In genomic region chr11:116129993-116130487, GRCm38 (mm10) we compare ENCODE assay signal across 8 mouse cellular contexts. TPM values are rescaled to one million over a fixed set of nuclear protein-coding genes. Genes with fewer than 3 reads are reported as not detected.
DNase-seq lines count a peak whose midpoint lies in the region; ATAC-seq and TF ChIP-seq lines count a peak whose summit lies in the region.

No protein-coding gene starts in this region.

- no peak for DNase-seq in heart, adult 2 months
- no peak for DNase-seq in heart, postnatal 10 days
- no peak for DNase-seq in CH12.LX (ENCODE audit: extremely low read depth)
- DNase-seq in liver, embryonic 14.5 days (ENCODE audit: low read depth in 3 of 3, low spot score in 3 of 3) = no peak
- DNase-seq in left cerebral cortex, adult 8-10 months (ENCODE audit: low spot score in 2 of 2) = no peak
- DNase-seq in left cerebral cortex, adult 9 months (ENCODE audit: low spot score in 2 of 2) = no peak

- no peaks in the 10 kb centered on the region for H3K36me3 ChIP-seq in heart, adult 2 months (ENCODE audit: control insufficient read depth, insufficient read depth, low read length)
- peaks cover 42 to 71% of the 10 kb centered on the region in 2 experiments for H3K36me3 ChIP-seq in CH12.LX (replicated peaks in 1 of 2; ENCODE audit: control insufficient read depth in 1 of 2, insufficient read depth in 1 of 2, low read length in 1 of 2)
- peaks cover 10% of the 10 kb centered on the region for H3K36me3 ChIP-seq in forebrain, embryonic 15.5 days
- peaks cover 4% of the 10 kb centered on the region for H3K36me3 ChIP-seq in liver, embryonic 14.5 days (replicated peaks; ENCODE audit: control insufficient read depth, insufficient read depth, low read depth)
- peaks cover 18% of the 10 kb centered on the region for H3K36me3 ChIP-seq in stomach, embryonic 16.5 days (ENCODE audit: control insufficient read depth, insufficient read depth, low read length)

- H3K4me1 ChIP-seq in heart, adult 2 months (ENCODE audit: control insufficient read depth, insufficient read depth, low read length) = peaks cover 14% of the 10 kb centered on the region
- H3K4me1 ChIP-seq in CH12.LX (ENCODE audit: control insufficient read depth in 1 of 2, insufficient read depth in 2 of 2) = peaks cover 6 to 16% of the 10 kb centered on the region in 2 experiments
- peaks cover 18% of the 10 kb centered on the region for H3K4me1 ChIP-seq in forebrain, embryonic 15.5 days
- H3K4me1 ChIP-seq in liver, embryonic 14.5 days (replicated peaks; ENCODE audit: control insufficient read depth in 2 of 2, insufficient read depth in 2 of 2, low read length in 1 of 2) = peaks cover 3 to 12% of the 10 kb centered on the region in 2 experiments; a peak in 3 of 4 replicates
- peaks cover 40% of the 10 kb centered on the region for H3K4me1 ChIP-seq in stomach, embryonic 16.5 days (ENCODE audit: control insufficient read depth, insufficient read depth, low read length)

- no peak for TF ChIP-seq POLR2A in heart, adult 2 months (IDR thresholded peaks at IDR 0.05; ENCODE audit: insufficient read depth, low read depth, low read length)
- no peak for TF ChIP-seq POLR2A in CH12.LX (IDR thresholded peaks at IDR 0.05; ENCODE audit: low read depth, low read length)

- in situ Hi-C loops in CH12.LX (cut with MboI; ENCODE audit: low pct_ligation_motif_present, low pct_unique_long_range_greater_than_20kb, low sequenced_read_pairs) = loop anchor here (5.0 kb wide), 1 partner anchor 43 kb away; the partner anchor contains the start of gene Wbp2

- TF ChIP-seq RAD21 in CH12.LX (IDR thresholded peaks at IDR 0.05; ENCODE audit: low read depth, low read length) = no peak

- peak; percentile 21 for ATAC-seq in forebrain, embryonic 15.5 days (replicated peaks)
- ATAC-seq in liver, embryonic 14.5 days (ENCODE audit: insufficient read depth) = 0 out of 2 replicates have a peak, but pooled peaks have one; percentile 1
- peak; percentile 1; the same call in 1 of the 2 replicates for ATAC-seq in stomach, embryonic 16.5 days (ENCODE audit: insufficient read depth, low FRiP score)

- dilution Hi-C loops in CH12.LX (cut with MboI; ENCODE audit: extremely low pct_ligation_motif_present, extremely low pct_unique_long_range_greater_than_20kb, low sequenced_read_pairs) = no loop called here

- peak overlapping the region; percentile 96 for H3K27ac ChIP-seq in heart, adult 2 months
- H3K27ac ChIP-seq in CH12.LX (ENCODE audit: insufficient read depth, low read depth) = no peak overlapping the region
- peak overlapping the region; percentile 89 for H3K27ac ChIP-seq in forebrain, embryonic 15.5 days (replicated peaks)
- no peak overlapping the region for H3K27ac ChIP-seq in liver, embryonic 14.5 days
- H3K27ac ChIP-seq in stomach, embryonic 16.5 days (ENCODE audit: low read length) = peak overlapping the region; percentile 99

- peak overlapping the region; percentile 31 for H3K4me2 ChIP-seq in CH12.LX (ENCODE audit: insufficient read depth, low read depth, poor library complexity, severe bottlenecking)
- H3K4me2 ChIP-seq in forebrain, embryonic 15.5 days (replicated peaks) = peak overlapping the region; percentile 89
- peak overlapping the region; percentile 54 for H3K4me2 ChIP-seq in liver, embryonic 14.5 days (ENCODE audit: low read depth)
- H3K4me2 ChIP-seq in stomach, embryonic 16.5 days (ENCODE audit: low read depth, low read length) = peak overlapping the region; percentile 58

- peak overlapping the region; percentile 70 for H3K4me3 ChIP-seq in heart, adult 2 months
- peak overlapping the region; percentile 24 to 61 (median 53) for H3K4me3 ChIP-seq in CH12.LX (replicated peaks in 1 of 3; ENCODE audit: low read depth in 2 of 3, low read length in 2 of 3, poor library complexity in 1 of 3)
- H3K4me3 ChIP-seq in forebrain, embryonic 15.5 days = peak overlapping the region; percentile 65
- peak overlapping the region; percentile 48 to 56 for H3K4me3 ChIP-seq in liver, embryonic 14.5 days (ENCODE audit: insufficient read depth in 1 of 2, low read depth in 2 of 2, low read length in 2 of 2)
- H3K4me3 ChIP-seq in stomach, embryonic 16.5 days (replicated peaks; ENCODE audit: low read length) = peak overlapping the region; percentile 70

- intact Hi-C loops in heart, adult 2 months (cut with DNase I) = loop anchor here (1.0 to 10.0 kb wide), 4 partner anchors 22 to 195 kb away; partner anchors contain the start of genes Recql5 and Sap30bp
- intact Hi-C loops in heart, postnatal 10 days (cut with DNase I) = loop anchor here (1.0 to 5.0 kb wide), 5 partner anchors 19 to 191 kb away; partner anchors contain the start of genes Galk1 and Unk

- H3K27me3 ChIP-seq in heart, adult 2 months (ENCODE audit: control insufficient read depth, insufficient read depth, low read length) = no peaks in the 10 kb centered on the region
- H3K27me3 ChIP-seq in CH12.LX (replicated peaks) = no peaks in the 10 kb centered on the region
- H3K27me3 ChIP-seq in forebrain, embryonic 15.5 days = no peaks in the 10 kb centered on the region
- H3K27me3 ChIP-seq in liver, embryonic 14.5 days (ENCODE audit: control insufficient read depth, insufficient read depth, low read length) = no peaks in the 10 kb centered on the region
- H3K27me3 ChIP-seq in stomach, embryonic 16.5 days (ENCODE audit: control insufficient read depth, insufficient read depth, low read length) = no peaks in the 10 kb centered on the region

- H3K9me3 ChIP-seq in CH12.LX (replicated peaks; ENCODE audit: low read length) = peaks cover 8% of the 10 kb centered on the region
- H3K9me3 ChIP-seq in forebrain, embryonic 15.5 days = no peaks in the 10 kb centered on the region
- no peaks in the 10 kb centered on the region for H3K9me3 ChIP-seq in liver, embryonic 14.5 days (ENCODE audit: control insufficient read depth, low read length)
- no peaks in the 10 kb centered on the region for H3K9me3 ChIP-seq in stomach, embryonic 16.5 days (replicated peaks; ENCODE audit: control insufficient read depth, low read length)

- TF ChIP-seq CTCF in heart, adult 2 months (IDR thresholded peaks at IDR 0.05) = no peak
- TF ChIP-seq CTCF in CH12.LX (conservative IDR thresholded peaks at IDR 0.05 in 1 of 2, IDR thresholded peaks at IDR 0.05 in 1 of 2; ENCODE audit: low read depth in 2 of 2, low read length in 2 of 2) = no peak
- TF ChIP-seq CTCF in liver, embryonic 14.5 days (IDR thresholded peaks at IDR 0.05; ENCODE audit: low read depth) = no peak

- TF ChIP-seq EP300 in heart, adult 2 months (IDR thresholded peaks at IDR 0.05; ENCODE audit: insufficient read depth, low read depth, low read length) = no peak
- no peak for TF ChIP-seq EP300 in CH12.LX (IDR thresholded peaks at IDR 0.05; ENCODE audit: low read length)
- no peak for TF ChIP-seq EP300 in liver, embryonic 14.5 days (IDR thresholded peaks at IDR 0.05; ENCODE audit: low read depth)

- H3K79me2 ChIP-seq in heart, adult 2 months (replicated peaks; ENCODE audit: control insufficient read depth, insufficient read depth, low read length) = no peaks in the 10 kb centered on the region
- H3K79me2 ChIP-seq in CH12.LX (replicated peaks; ENCODE audit: control insufficient read depth, extremely low read depth, insufficient read depth, poor library complexity, severe bottlenecking) = no peaks in the 10 kb centered on the region

- H3K9ac ChIP-seq in heart, adult 2 months (ENCODE audit: low read depth, low read length) = peak overlapping the region; percentile 88
- H3K9ac ChIP-seq in CH12.LX (ENCODE audit: insufficient read depth, low read depth) = no peak overlapping the region
- H3K9ac ChIP-seq in forebrain, embryonic 15.5 days (replicated peaks) = peak overlapping the region; percentile 78
- H3K9ac ChIP-seq in liver, embryonic 14.5 days (replicated peaks) = peak overlapping the region; percentile 10
- H3K9ac ChIP-seq in stomach, embryonic 16.5 days (ENCODE audit: low read length) = peak overlapping the region; percentile 89

- 28% methylated on average over 8 of the region's 8 CpGs for WGBS in heart, adult 2 months
- WGBS in forebrain, embryonic 15.5 days = 37% methylated on average over 8 of the region's 8 CpGs
- 22% methylated on average over 8 of the region's 8 CpGs for WGBS in liver, embryonic 14.5 days (ENCODE audit: insufficient replicate concordance)
- 41% methylated on average over 8 of the region's 8 CpGs for WGBS in stomach, embryonic 16.5 days

RNA-seq across cellular contexts. Expression of gene Trim65, which starts 0.9 kb away (rescaled TPM):
- 1 to 10 TPM; 6.1 to 8.6 TPM for total RNA-seq in heart, adult 2 months (2021)
- polyA plus RNA-seq in heart, adult 2 months (2012; rRNA removed) = 8.8 and 10.8 TPM in 2 replicates
- total RNA-seq in heart, postnatal 10 days (2021) = 1 to 10 TPM; 5.4 to 6.3 TPM
- total RNA-seq in CH12.LX (2012; rRNA removed) = 2.0 and 2.8 TPM in 2 replicates
- 0.66 and 0.81 TPM in 2 replicates for total RNA-seq in CH12.LX (2014; rRNA removed)
- polyA plus RNA-seq in CH12.LX (2012; ENCODE audit: insufficient read length, low read depth) = 1.1 and 1.4 TPM in 2 replicates
- 1.6 and 1.9 TPM in 2 replicates for polyA plus RNA-seq in forebrain, embryonic 15.5 days (2015; fragmentation: Nextera tagmentation; extraction: Ambion mirVana)
- polyA plus RNA-seq in liver, embryonic 14.5 days (2012; rRNA removed) = 1.4 and 1.5 TPM in 2 replicates
- polyA plus RNA-seq in liver, embryonic 14.5 days (2014; fragmentation: Nextera tagmentation; extraction: Ambion mirVana) = 0.83 and 0.97 TPM in 2 replicates
- 6.2 and 8.0 TPM in 2 replicates for polyA plus RNA-seq in stomach, embryonic 16.5 days (2015; fragmentation: Nextera tagmentation; extraction: Ambion mirVana)
- total RNA-seq in left cerebral cortex, adult 8-10 months (2022) = 1 to 10 TPM; 6.3 to 7.7 (median 7.4) TPM

RNA-seq across cellular contexts. Expression of gene Trim47, which starts 3.0 kb away (rescaled TPM):
- total RNA-seq in heart, adult 2 months (2021) = 10 to 100 TPM; 23.1 to 28.2 TPM
- 23.7 and 29.5 TPM in 2 replicates for polyA plus RNA-seq in heart, adult 2 months (2012; rRNA removed)
- 10 to 100 TPM; 43.3 to 49.7 TPM for total RNA-seq in heart, postnatal 10 days (2021)
- 0.21 and 0.38 TPM in 2 replicates for total RNA-seq in CH12.LX (2012; rRNA removed)
- 0.21 TPM in 1 of 2 replicates, not detected in the other for total RNA-seq in CH12.LX (2014; rRNA removed)
- polyA plus RNA-seq in CH12.LX (2012; ENCODE audit: insufficient read length, low read depth) = 0.50 TPM in 1 of 2 replicates, not detected in the other
- 7.0 and 7.7 TPM in 2 replicates for polyA plus RNA-seq in forebrain, embryonic 15.5 days (2015; fragmentation: Nextera tagmentation; extraction: Ambion mirVana)
- 1.8 and 2.0 TPM in 2 replicates for polyA plus RNA-seq in liver, embryonic 14.5 days (2012; rRNA removed)
- 2.2 and 3.2 TPM in 2 replicates for polyA plus RNA-seq in liver, embryonic 14.5 days (2014; fragmentation: Nextera tagmentation; extraction: Ambion mirVana)
- polyA plus RNA-seq in stomach, embryonic 16.5 days (2015; fragmentation: Nextera tagmentation; extraction: Ambion mirVana) = 22.7 and 23.1 TPM in 2 replicates
- 1 to 10 TPM; 5.6 to 8.1 (median 7.0) TPM for total RNA-seq in left cerebral cortex, adult 8-10 months (2022)

RNA-seq across cellular contexts. Expression of gene Mrpl38, which starts 8.6 kb away (rescaled TPM):
- total RNA-seq in heart, adult 2 months (2021) = 10 to 100 TPM; 56.8 to 59.7 TPM
- polyA plus RNA-seq in heart, adult 2 months (2012; rRNA removed) = 42.1 and 55.5 TPM in 2 replicates
- total RNA-seq in heart, postnatal 10 days (2021) = 10 to 100 TPM; 55.9 to 56.8 TPM
- 157 and 159 TPM in 2 replicates for total RNA-seq in CH12.LX (2012; rRNA removed)
- 95.6 and 109 TPM in 2 replicates for total RNA-seq in CH12.LX (2014; rRNA removed)
- polyA plus RNA-seq in CH12.LX (2012; ENCODE audit: insufficient read length, low read depth) = 171 and 188 TPM in 2 replicates
- 77.7 and 78.5 TPM in 2 replicates for polyA plus RNA-seq in forebrain, embryonic 15.5 days (2015; fragmentation: Nextera tagmentation; extraction: Ambion mirVana)
- 17.5 and 24.8 TPM in 2 replicates for polyA plus RNA-seq in liver, embryonic 14.5 days (2012; rRNA removed)
- polyA plus RNA-seq in liver, embryonic 14.5 days (2014; fragmentation: Nextera tagmentation; extraction: Ambion mirVana) = 39.5 and 49.2 TPM in 2 replicates
- polyA plus RNA-seq in stomach, embryonic 16.5 days (2015; fragmentation: Nextera tagmentation; extraction: Ambion mirVana) = 83.5 and 87.0 TPM in 2 replicates
- 10 to 100 TPM; 43.3 to 64.9 (median 56.2) TPM for total RNA-seq in left cerebral cortex, adult 8-10 months (2022)

RNA-seq across cellular contexts. Expression of gene Fbf1, which starts 37.9 kb away (rescaled TPM):
- total RNA-seq in heart, adult 2 months (2021) = 10 to 100 TPM; 14.8 to 15.0 TPM
- polyA plus RNA-seq in heart, adult 2 months (2012; rRNA removed) = 11.8 and 17.6 TPM in 2 replicates
- 10 to 100 TPM; 17.4 to 17.7 TPM for total RNA-seq in heart, postnatal 10 days (2021)
- total RNA-seq in CH12.LX (2012; rRNA removed) (44.8 and 45.5 TPM in 2 replicates), CH12.LX (2014; rRNA removed) (23.9 and 26.6 TPM in 2 replicates)
- 39.0 and 40.7 TPM in 2 replicates for polyA plus RNA-seq in CH12.LX (2012; ENCODE audit: insufficient read length, low read depth)
- 71.4 and 73.5 TPM in 2 replicates for polyA plus RNA-seq in forebrain, embryonic 15.5 days (2015; fragmentation: Nextera tagmentation; extraction: Ambion mirVana)
- polyA plus RNA-seq in liver, embryonic 14.5 days (2012; rRNA removed) = 5.8 and 8.7 TPM in 2 replicates
- 3.1 and 3.5 TPM in 2 replicates for polyA plus RNA-seq in liver, embryonic 14.5 days (2014; fragmentation: Nextera tagmentation; extraction: Ambion mirVana)
- 28.0 and 31.4 TPM in 2 replicates for polyA plus RNA-seq in stomach, embryonic 16.5 days (2015; fragmentation: Nextera tagmentation; extraction: Ambion mirVana)
- total RNA-seq in left cerebral cortex, adult 8-10 months (2022) = 10 to 100 TPM; 68.8 to 81.3 (median 76.5) TPM

RNA-seq across cellular contexts. Expression of gene Wbp2, which starts 43.2 kb away (rescaled TPM):
- total RNA-seq in heart, adult 2 months (2021) = 100 to 1,000 TPM in 1 of 2 experiments, 10 to 100 TPM in 1; 91.0 to 108 TPM
- 151 and 176 TPM in 2 replicates for polyA plus RNA-seq in heart, adult 2 months (2012; rRNA removed)
- total RNA-seq in heart, postnatal 10 days (2021) = 10 to 100 TPM; 96.6 to 99.5 TPM
- total RNA-seq in CH12.LX (2012; rRNA removed) (27.1 and 30.7 TPM in 2 replicates), CH12.LX (2014; rRNA removed) (14.0 and 15.2 TPM in 2 replicates)
- 70.8 and 97.1 TPM in 2 replicates for polyA plus RNA-seq in CH12.LX (2012; ENCODE audit: insufficient read length, low read depth)
- polyA plus RNA-seq in forebrain, embryonic 15.5 days (2015; fragmentation: Nextera tagmentation; extraction: Ambion mirVana) = 138 and 144 TPM in 2 replicates
- 46.2 and 57.4 TPM in 2 replicates for polyA plus RNA-seq in liver, embryonic 14.5 days (2012; rRNA removed)
- polyA plus RNA-seq in liver, embryonic 14.5 days (2014; fragmentation: Nextera tagmentation; extraction: Ambion mirVana) = 74.5 and 87.6 TPM in 2 replicates
- 81.8 and 98.6 TPM in 2 replicates for polyA plus RNA-seq in stomach, embryonic 16.5 days (2015; fragmentation: Nextera tagmentation; extraction: Ambion mirVana)
- 100 to 1,000 TPM; 414 to 460 (median 438) TPM for total RNA-seq in left cerebral cortex, adult 8-10 months (2022)

Comparison
In these comparisons a context has a peak if more than half of its experiments do, and no peak if none do; other contexts are left out.
1. H3K27ac ChIP-seq: peak in heart, adult 2 months (single experiment), forebrain, embryonic 15.5 days (single experiment) and stomach, embryonic 16.5 days (single experiment); none in CH12.LX (single experiment) and liver, embryonic 14.5 days (single experiment).
2. H3K4me2 ChIP-seq: peak in every context shown above with its lines; median percentile 89 in forebrain, embryonic 15.5 days; 58 in stomach, embryonic 16.5 days; 54 in liver, embryonic 14.5 days; 31 in CH12.LX.
3. Peak in every context shown above with its lines, with median percentiles within 50 percentile points of each other: H3K4me3 ChIP-seq and ATAC-seq.